Mouse (Mus musculus): ENCODE measurements at regions not wholly inside any gene's neighbourhood (a gene's known extent, or its start where the extent isn't known, plus 50 kb on each side); places are given as distances from the start of the nearest gene placed in this dataset.
"Not testable (repeated sequence)": the region's sequence is repeated elsewhere in the genome, so short reads cannot be mapped to it uniquely, and the experiment has no call there.

DNA sequence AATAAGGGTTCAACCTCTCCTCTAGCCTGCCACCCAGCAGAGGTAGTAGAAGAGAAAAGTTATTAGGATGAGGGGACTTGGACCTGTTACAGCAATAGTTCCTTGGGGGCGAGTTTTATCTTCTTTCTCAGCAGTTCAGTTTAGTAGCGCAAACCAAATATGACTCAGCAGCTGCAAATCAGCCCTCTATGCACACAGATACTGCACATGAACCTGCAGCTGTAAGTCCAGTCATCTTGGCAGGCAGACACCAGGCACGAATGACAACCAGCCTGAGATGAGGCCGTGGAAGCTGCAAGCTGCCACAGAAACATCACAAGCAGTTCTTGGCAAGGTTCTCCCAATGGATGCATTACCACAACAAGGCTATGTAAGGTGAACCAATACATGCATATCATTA lies 327.0 kb upstream of the Akr1e1 start:
- no peak overlapping the region for H3K9ac ChIP-seq
- ATAC-seq = no peak
- no peak overlapping the region for H3K27ac ChIP-seq
- no peaks in the 10 kb centered on the region for H3K36me3 ChIP-seq
- H3K4me1 ChIP-seq (replicated peaks) = no peaks in the 10 kb centered on the region
- H3K9me3 ChIP-seq = no peaks in the 10 kb centered on the region
- WGBS = 75% methylated on average over 4 of the region's 4 CpGs
- no peak overlapping the region for H3K4me3 ChIP-seq (replicated peaks)
- H3K4me2 ChIP-seq (replicated peaks) = no peak overlapping the region
- H3K27me3 ChIP-seq (replicated peaks) = no peaks in the 10 kb centered on the region

DNA sequence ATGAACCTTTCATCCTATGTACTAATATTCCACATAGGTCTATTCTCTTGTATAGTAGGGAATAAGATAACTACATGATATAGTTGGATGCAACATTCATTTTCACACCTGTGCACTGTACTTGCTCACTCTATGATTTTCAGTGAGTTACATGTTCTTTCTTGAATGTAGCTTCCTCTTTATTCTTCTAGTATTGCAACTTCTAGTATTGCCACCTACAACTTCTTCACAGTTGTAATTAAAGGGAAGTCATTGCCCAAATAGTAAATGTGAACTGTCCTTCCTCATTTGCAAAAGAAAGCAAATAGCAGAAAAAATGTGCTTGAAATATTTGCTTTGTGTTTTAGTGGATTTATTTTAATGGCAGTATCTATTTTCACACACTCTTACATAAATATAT lies 330.9 kb upstream of the Akr1e1 start:
- H3K27me3 ChIP-seq (replicated peaks) = no peaks in the 10 kb centered on the region
- no peak overlapping the region for H3K9ac ChIP-seq
- H3K4me1 ChIP-seq (replicated peaks) = no peaks in the 10 kb centered on the region
- ATAC-seq = no peak
- H3K4me2 ChIP-seq (replicated peaks) = no peak overlapping the region
- no peaks in the 10 kb centered on the region for H3K36me3 ChIP-seq
- no peak overlapping the region for H3K4me3 ChIP-seq (replicated peaks)
- H3K27ac ChIP-seq = no peak overlapping the region
- H3K9me3 ChIP-seq = no peaks in the 10 kb centered on the region

- peak; percentile 47; the same call in 1 of the 2 replicates for ATAC-seq
- H3K4me2 ChIP-seq (replicated peaks) = not testable (repeated sequence)
- WGBS = 42% methylated on average over 5 of the region's 14 CpGs
Observed at GRCm38 (mm10) chr13:4942490-4942889, 333.5 kb upstream of the Akr1e1 start.

DNA sequence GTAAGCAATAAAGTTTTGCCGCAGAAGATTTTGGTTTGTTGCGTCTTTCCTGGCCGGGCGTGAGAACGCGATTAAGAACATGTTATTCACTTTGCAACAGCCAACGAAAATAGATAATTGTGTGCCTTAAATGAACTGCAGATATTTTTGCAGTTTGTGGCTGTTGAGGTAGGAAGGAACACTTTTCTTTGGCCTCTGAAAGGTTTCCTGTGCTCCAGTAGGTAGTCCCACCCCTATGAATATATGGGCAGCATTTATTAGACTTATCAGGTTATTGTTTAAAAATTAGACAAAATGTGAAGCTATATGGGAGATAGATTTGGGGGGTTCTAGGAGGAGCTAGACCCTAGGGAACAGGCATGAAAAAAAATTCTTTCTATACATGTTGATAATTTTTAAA lies 334.1 kb upstream of the Akr1e1 start:
- 11% methylated on average over 7 of the region's 7 CpGs for WGBS
- Histone ChIP-seq H3K9ac (no peak overlapping the region), H3K9me3 (no peaks in the 10 kb centered on the region), H3K4me2 (replicated peaks) (peak overlapping the region; percentile 52), H3K4me1 (replicated peaks) (no peaks in the 10 kb centered on the region), H3K27me3 (replicated peaks) (no peaks in the 10 kb centered on the region), H3K27ac (no peak overlapping the region), H3K36me3 (no peaks in the 10 kb centered on the region), H3K4me3 (replicated peaks) (peak overlapping the region; percentile 30)
- no peak for ATAC-seq

More at GRCm38 (mm10) chr13:4942490-4942889, 333.5 kb upstream of the Akr1e1 start:
- not testable (repeated sequence) for H3K9ac ChIP-seq; H3K36me3 ChIP-seq; H3K27ac ChIP-seq; H3K4me1 ChIP-seq (replicated peaks); H3K9me3 ChIP-seq; H3K4me3 ChIP-seq (replicated peaks); H3K27me3 ChIP-seq (replicated peaks)

GRCm38 (mm10) chr13:4955384-4955783 lies 346.4 kb upstream of the Akr1e1 start:
- Histone ChIP-seq H3K4me1 (replicated peaks) (no peaks in the 10 kb centered on the region), H3K9ac (no peak overlapping the region), H3K27ac (no peak overlapping the region), H3K4me3 (replicated peaks) (no peak overlapping the region), H3K36me3 (no peaks in the 10 kb centered on the region), H3K27me3 (replicated peaks) (no peaks in the 10 kb centered on the region), H3K9me3 (no peaks in the 10 kb centered on the region), H3K4me2 (replicated peaks) (no peak overlapping the region)
- no peak for ATAC-seq
- 87% methylated on average over 3 of the region's 3 CpGs for WGBS

- Histone ChIP-seq H3K4me1 (replicated peaks) (no peaks in the 10 kb centered on the region), H3K27ac (no peak overlapping the region), H3K27me3 (replicated peaks) (no peaks in the 10 kb centered on the region), H3K36me3 (no peaks in the 10 kb centered on the region), H3K4me3 (replicated peaks) (no peak overlapping the region), H3K4me2 (replicated peaks) (no peak overlapping the region), H3K9me3 (no peaks in the 10 kb centered on the region), H3K9ac (no peak overlapping the region)
- no peak for ATAC-seq
Observed at GRCm38 (mm10) chr13:4964824-4965223, 355.9 kb upstream of the Akr1e1 start.

- H3K36me3 ChIP-seq = no peaks in the 10 kb centered on the region
- no peaks in the 10 kb centered on the region for H3K4me1 ChIP-seq (replicated peaks)
- H3K9ac ChIP-seq = no peak overlapping the region
- H3K4me2 ChIP-seq (replicated peaks) = no peak overlapping the region
- no peaks in the 10 kb centered on the region for H3K27me3 ChIP-seq (replicated peaks)
- no peak overlapping the region for H3K4me3 ChIP-seq (replicated peaks)
- H3K9me3 ChIP-seq = no peaks in the 10 kb centered on the region
- no peak overlapping the region for H3K27ac ChIP-seq
- WGBS = 58% methylated on average over 2 of the region's 2 CpGs
- ATAC-seq = no peak
Observed at GRCm38 (mm10) chr13:4970081-4970892, 361.3 kb upstream of the Akr1e1 start.

DNA sequence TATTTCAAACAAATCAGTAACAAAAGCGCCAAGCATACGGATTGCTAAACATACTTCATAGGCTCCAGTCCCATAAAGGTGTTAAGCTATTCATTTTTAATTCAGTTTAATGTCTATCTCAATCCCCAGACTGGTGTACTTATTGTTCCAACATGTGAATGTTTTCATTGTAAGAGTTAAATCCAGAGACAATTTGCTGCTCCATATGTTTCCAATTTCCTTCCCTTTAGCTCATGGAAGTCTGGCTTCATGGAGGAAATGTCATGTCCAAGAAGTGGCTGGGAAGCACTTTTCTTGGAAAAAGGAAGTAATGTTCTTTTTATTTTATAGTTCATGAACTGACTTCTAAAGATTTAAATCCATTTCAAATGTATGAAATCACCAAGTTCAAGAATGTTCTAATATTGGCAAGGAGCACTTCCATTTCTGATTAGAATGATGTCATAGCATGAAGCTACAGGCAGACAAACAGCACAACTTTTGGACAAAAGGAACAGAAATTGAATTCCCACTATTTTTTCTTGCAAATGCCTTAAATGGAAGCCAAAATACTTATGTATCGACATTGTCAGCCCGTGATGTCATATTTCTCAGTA lies 362.6 kb upstream of the Akr1e1 start:
- no peak for ATAC-seq
- no peak overlapping the region for H3K9ac ChIP-seq
- H3K4me1 ChIP-seq (replicated peaks) = no peaks in the 10 kb centered on the region
- WGBS = 69% methylated on average over 4 of the region's 4 CpGs
- no peaks in the 10 kb centered on the region for H3K36me3 ChIP-seq
- no peaks in the 10 kb centered on the region for H3K27me3 ChIP-seq (replicated peaks)
- H3K9me3 ChIP-seq = no peaks in the 10 kb centered on the region
- H3K4me3 ChIP-seq (replicated peaks) = no peak overlapping the region
- H3K4me2 ChIP-seq (replicated peaks) = no peak overlapping the region
- H3K27ac ChIP-seq = no peak overlapping the region

- Histone ChIP-seq H3K4me2 (replicated peaks) (no peak overlapping the region), H3K4me3 (replicated peaks) (no peak overlapping the region), H3K9me3 (no peaks in the 10 kb centered on the region), H3K27me3 (replicated peaks) (no peaks in the 10 kb centered on the region), H3K4me1 (replicated peaks) (no peaks in the 10 kb centered on the region), H3K27ac (no peak overlapping the region), H3K36me3 (no peaks in the 10 kb centered on the region), H3K9ac (no peak overlapping the region)
- no peak for ATAC-seq
- 38% methylated on average over 1 of the region's 1 CpGs for WGBS
Observed at GRCm38 (mm10) chr13:4992876-4993275, 383.9 kb upstream of the Akr1e1 start.

- no peak overlapping the region for H3K4me3 ChIP-seq (replicated peaks)
- H3K9me3 ChIP-seq = no peaks in the 10 kb centered on the region
- no peaks in the 10 kb centered on the region for H3K36me3 ChIP-seq
- H3K9ac ChIP-seq = no peak overlapping the region
- H3K27ac ChIP-seq = no peak overlapping the region
- 72% methylated on average over 1 of the region's 1 CpGs for WGBS
- H3K27me3 ChIP-seq (replicated peaks) = no peaks in the 10 kb centered on the region
- ATAC-seq = no peak
- H3K4me2 ChIP-seq (replicated peaks) = no peak overlapping the region
- no peaks in the 10 kb centered on the region for H3K4me1 ChIP-seq (replicated peaks)
Observed at GRCm38 (mm10) chr13:5008296-5008695, 399.3 kb upstream of the Akr1e1 start.

- ATAC-seq = no peak
- Histone ChIP-seq H3K9ac (no peak overlapping the region), H3K36me3 (no peaks in the 10 kb centered on the region), H3K4me2 (replicated peaks) (no peak overlapping the region), H3K4me3 (replicated peaks) (no peak overlapping the region), H3K27ac (no peak overlapping the region), H3K27me3 (replicated peaks) (no peaks in the 10 kb centered on the region), H3K9me3 (no peaks in the 10 kb centered on the region), H3K4me1 (replicated peaks) (no peaks in the 10 kb centered on the region)
- WGBS = 89% methylated on average over 7 of the region's 7 CpGs
Observed at GRCm38 (mm10) chr13:5022439-5022838, 413.5 kb upstream of the Akr1e1 start.

- 57% methylated on average over 2 of the region's 2 CpGs for WGBS
- H3K9me3 ChIP-seq = no peaks in the 10 kb centered on the region
Observed at GRCm38 (mm10) chr13:5059859-5060258, 450.9 kb upstream of the Akr1e1 start.

GRCm38 (mm10) chr13:5060462-5060861 lies 451.5 kb upstream of the Akr1e1 start:
- Histone ChIP-seq H3K4me3 (replicated peaks) (no peak overlapping the region), H3K9me3 (no peaks in the 10 kb centered on the region), H3K27ac (no peak overlapping the region), H3K27me3 (replicated peaks) (no peaks in the 10 kb centered on the region), H3K36me3 (no peaks in the 10 kb centered on the region), H3K9ac (no peak overlapping the region), H3K4me1 (replicated peaks) (no peaks in the 10 kb centered on the region), H3K4me2 (replicated peaks) (no peak overlapping the region)
- ATAC-seq = no peak
- WGBS = 28% methylated on average over 2 of the region's 2 CpGs

More at GRCm38 (mm10) chr13:5059859-5060258, 450.9 kb upstream of the Akr1e1 start:
- Histone ChIP-seq H3K36me3 (no peaks in the 10 kb centered on the region), H3K27me3 (replicated peaks) (no peaks in the 10 kb centered on the region), H3K4me1 (replicated peaks) (no peaks in the 10 kb centered on the region), H3K27ac (no peak overlapping the region), H3K9ac (no peak overlapping the region), H3K4me3 (replicated peaks) (no peak overlapping the region), H3K4me2 (replicated peaks) (no peak overlapping the region)
- ATAC-seq = no peak

Data from intestine, embryonic 15.5 days (tissue).